ENCODE assay signal across 8 mouse cellular contexts in genomic region chr13:102698751-102699323, GRCm38 (mm10). TPM values are rescaled to one million over a fixed set of nuclear protein-coding genes. Genes with fewer than 3 reads are reported as not detected.
DNase-seq lines count a peak whose midpoint lies in the region; ATAC-seq and TF ChIP-seq lines count a peak whose summit lies in the region.

No protein-coding gene starts in this region.

- no peak for TF ChIP-seq POLR2A in cerebellum, adult 2 months (IDR thresholded peaks at IDR 0.05; ENCODE audit: borderline replicate concordance, insufficient read depth, low read length)
- TF ChIP-seq POLR2A in thymus, adult 2 months (IDR thresholded peaks at IDR 0.05; ENCODE audit: control insufficient read depth, extremely low read depth, insufficient read depth, low read length, poor library complexity): no peak

- no peak for TF ChIP-seq CTCF in cerebellum, adult 2 months (IDR thresholded peaks at IDR 0.05; ENCODE audit: borderline replicate concordance, insufficient read depth, low read depth, low read length)
- TF ChIP-seq CTCF in thymus, adult 2 months (IDR thresholded peaks at IDR 0.05; ENCODE audit: borderline replicate concordance, control insufficient read depth, extremely low read depth, insufficient read depth, low read length, poor library complexity): no peak

- no peaks in the 10 kb centered on the region for H3K36me3 ChIP-seq in thymus, adult 2 months (ENCODE audit: control insufficient read depth, insufficient read depth, low read length)

- ATAC-seq in hematopoietic stem cell, adult 5-6 weeks (replicated peaks in 1 of 2; ENCODE audit: insufficient read depth in 1 of 2, low FRiP score in 2 of 2, low TSS enrichment in 1 of 2, low read depth in 1 of 2, poor library complexity in 2 of 2, severe bottlenecking in 2 of 2): peak; percentile 47 to 54; a peak in 3 of 4 replicates

- H3K4me1 ChIP-seq in cerebellum, adult 2 months (ENCODE audit: control insufficient read depth, insufficient read depth, low read length): no peaks in the 10 kb centered on the region
- H3K4me1 ChIP-seq in thymus, adult 2 months (replicated peaks; ENCODE audit: control insufficient read depth, insufficient read depth, low read length): peaks cover 6% of the 10 kb centered on the region

- peak overlapping the region; percentile 27 for H3K4me3 ChIP-seq in cerebellum, adult 2 months (replicated peaks; ENCODE audit: insufficient read depth, low read depth, low read length)
- H3K4me3 ChIP-seq in thymus, adult 2 months (ENCODE audit: control insufficient read depth, insufficient read depth, low read length): no peak overlapping the region

- H3K27me3 ChIP-seq in cerebellum, adult 2 months (ENCODE audit: control insufficient read depth, insufficient read depth, low read length): no peaks in the 10 kb centered on the region
- H3K27me3 ChIP-seq in thymus, adult 2 months (ENCODE audit: control insufficient read depth, insufficient read depth, low read length): no peaks in the 10 kb centered on the region

- no peak overlapping the region for H3K27ac ChIP-seq in cerebellum, adult 2 months (ENCODE audit: insufficient read depth, low read length)
- no peak overlapping the region for H3K27ac ChIP-seq in thymus, adult 2 months (ENCODE audit: control insufficient read depth, insufficient read depth, low read length)

- DNase-seq in WW6 (ENCODE audit: low read depth, low spot score): peak; percentile 50
- DNase-seq in cerebellum, adult 2 months: peak; percentile 43 to 47
- peak; percentile 25 to 56 for DNase-seq in frontal cortex, postnatal 10 days (ENCODE audit: low spot score in 2 of 2)
- peak; percentile 56 to 65 for DNase-seq in layer of hippocampus, postnatal 10 days (ENCODE audit: low spot score in 2 of 2)
- DNase-seq in lung, postnatal 25 days (ENCODE audit: low spot score): peak; percentile 61
- peak; percentile 43 to 51 for DNase-seq in right cerebral cortex, adult 2 months (ENCODE audit: low spot score in 2 of 2)
- DNase-seq in thymus, adult 2 months: no peak

- 9% methylated on average over 14 of the region's 14 CpGs for WGBS in cerebellum, adult 2 months
- whole genome bisulfite sequencing in thymus, adult 2 months: 30% methylated on average over 14 of the region's 14 CpGs

RNA-seq across cellular contexts. Expression of gene Cd180, which starts 5.5 kb away (rescaled TPM):
- 0.60 and 0.65 TPM in 2 replicates for polyA plus RNA-seq in cerebellum, adult 2 months (2012; rRNA removed)
- total RNA-seq in hematopoietic stem cell, adult 5-6 weeks (2017): 14.8 and 15.1 TPM in 2 replicates
- total RNA-seq in layer of hippocampus, postnatal 10 days (2021): 1 to 10 TPM; 3.0 to 4.3 TPM
- 4.1 and 4.5 TPM in 2 replicates for polyA plus RNA-seq in thymus, adult 2 months (2012; rRNA removed)
